Mouse (Mus musculus) intestine, postnatal 0 days (tissue): ENCODE measurements around the gene Ttc9b. TPM values are rescaled to one million over a fixed set of nuclear protein-coding genes. Genes with fewer than 3 reads are reported as not detected.

ENCODE experiments used
- ATAC-seq: fragments of 200-750 bp; cut with Nextera tagmentation; 2 replicates; pipeline ENCODE4 v1.8.0; 2017; ENCODE audit warnings: mild to moderate bottlenecking, moderate TSS enrichment, moderate library complexity
- H3K27ac ChIP-seq: fragments of 300-500 bp; sonication (generic); 2 replicates; pipeline ENCODE4 v1.5.1; 2014; ENCODE audit warnings: mild to moderate bottlenecking, low read depth, low read length, moderate library complexity
- H3K27me3 ChIP-seq: fragments of 300-500 bp; sonication (generic); replicated peaks from 2 replicates; pipeline ENCODE4 v1.6.1; 2014; ENCODE audit warnings: low read length, mixed read lengths; ENCODE audit not compliant: control insufficient read depth, insufficient read depth
- H3K36me3 ChIP-seq: fragments of 300-500 bp; sonication (generic); 2 replicates; pipeline ENCODE4 v1.6.1; 2014; ENCODE audit warnings: mild to moderate bottlenecking, moderate library complexity; ENCODE audit not compliant: control insufficient read depth, insufficient read depth
- H3K4me1 ChIP-seq: fragments of 300-500 bp; sonication (generic); replicated peaks from 2 replicates; pipeline ENCODE4 v1.6.1; 2014; ENCODE audit warnings: antibody characterized with exemption, low read length, mixed read lengths; ENCODE audit not compliant: control insufficient read depth, insufficient read depth
- H3K4me2 ChIP-seq: fragments of 300-500 bp; sonication (generic); replicated peaks from 2 replicates; pipeline ENCODE4 v1.6.1; 2014; ENCODE audit warnings: low read depth, mild to moderate bottlenecking, moderate library complexity
- H3K4me3 ChIP-seq: fragments of 300-500 bp; sonication (generic); 2 replicates; pipeline ENCODE4 v1.5.1; 2014; ENCODE audit warnings: low read depth, low read length
- H3K9ac ChIP-seq: fragments of 300-500 bp; sonication (generic); 2 replicates; pipeline ENCODE4 v1.6.1; 2014; ENCODE audit warnings: mild to moderate bottlenecking, low read depth, low read length
- H3K9me3 ChIP-seq: fragments of 300-500 bp; sonication (generic); 2 replicates; pipeline ENCODE4 v1.6.1; 2016; ENCODE audit warnings: mixed run types; ENCODE audit not compliant: control insufficient read depth
- CTCF ChIP-seq: sonication (generic); IDR thresholded peaks from 2 replicates; pipeline ENCODE4 v1.5.1; 2016; ENCODE audit warnings: low read depth, mild to moderate bottlenecking, control low read depth, antibody characterized with exemption, moderate library complexity
- WGBS: fragments of 180-500 bp; shearing (Covaris S2); extraction: QIAGEN DNeasy Blood & Tissue Kit; methylation state at CpG from one replicate; pipeline ENCODE4 v1.1.7; 2014; 5-methylcytosine and 5-hydroxymethylcytosine counted together
- polyA plus RNA-seq: library from polyadenylated mRNA; unstranded; fragments of >200 nt; fragmentation: Nextera tagmentation; extraction: Ambion mirVana; gene quantifications from 2 replicates; pipeline ENCODE4 v1.2.1, GENCODE M21; 2015

Ttc9b gene
- polyA plus RNA-seq, 1 experiment from 2014 or later = 1.6 TPM

DNA sequence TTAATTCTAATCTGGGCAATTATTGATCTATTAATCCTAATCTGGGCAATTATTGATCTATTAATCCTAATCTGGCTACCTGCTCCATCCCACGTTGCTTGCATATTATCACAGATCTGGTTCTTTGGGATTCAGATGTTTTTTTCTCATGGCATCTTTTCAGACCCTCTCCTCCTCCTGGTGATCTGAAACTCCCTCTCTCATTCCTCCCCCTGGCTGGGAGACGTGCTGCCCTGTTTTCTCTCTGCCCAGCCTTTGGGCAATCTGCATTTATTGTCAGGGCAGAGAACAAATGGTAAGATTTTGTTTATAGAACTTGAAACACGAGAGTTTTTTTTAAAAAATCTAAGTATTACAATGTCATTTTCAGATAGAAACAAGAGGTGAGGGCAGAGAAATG lies 34.1 kb downstream of the Ttc9b start:
- no peak for ATAC-seq
- TF ChIP-seq CTCF = no peak
- Histone ChIP-seq H3K9me3 (no peaks in the 10 kb centered on the region), H3K4me1 (no peaks in the 10 kb centered on the region), H3K4me3 (peak overlapping the region; percentile 43; the same call in 1 of the 2 replicates), H3K9ac (no peak overlapping the region), H3K4me2 (no peak overlapping the region), H3K27me3 (no peaks in the 10 kb centered on the region), H3K36me3 (no peaks in the 10 kb centered on the region), H3K27ac (no peak overlapping the region)
- WGBS = 63% methylated on average over 3 of the region's 3 CpGs

GRCm38 (mm10) chr7:27688246-27688788 lies 34.6 kb downstream of the Ttc9b start:
- Histone ChIP-seq H3K4me2 (peak overlapping the region; percentile 79), H3K27ac (0 out of 2 replicates have a peak overlapping the region, but pooled peaks have one; percentile 42), H3K27me3 (no peaks in the 10 kb centered on the region), H3K36me3 (no peaks in the 10 kb centered on the region), H3K4me3 (peak overlapping the region; percentile 43), H3K9ac (peak overlapping the region; percentile 34; the same call in 1 of the 2 replicates), H3K4me1 (no peaks in the 10 kb centered on the region), H3K9me3 (no peaks in the 10 kb centered on the region)
- WGBS = 26% methylated on average over 14 of the region's 14 CpGs
- no peak for TF ChIP-seq CTCF
- ATAC-seq = no peak

GRCm38 (mm10) chr7:27688815-27689612 lies 35.3 kb downstream of the Ttc9b start, which contains the start of gene Zfp607b:
TSS of gene Zfp607b (plus strand) at chr7:27689340.
- 0 out of 2 replicates have a peak, but pooled peaks have one; percentile 1 for TF ChIP-seq CTCF
- 1% methylated on average over 19 of the region's 19 CpGs for WGBS
- no peaks in the 10 kb centered on the region for H3K27me3 ChIP-seq

GRCm38 (mm10) chr7:27691076-27691475 lies 37.4 kb downstream of the Ttc9b start:
- TF ChIP-seq CTCF = peak; percentile 79
- no peak for ATAC-seq
- WGBS = 42% methylated on average over 5 of the region's 5 CpGs
- Histone ChIP-seq H3K4me2 (no peak overlapping the region), H3K27ac (no peak overlapping the region), H3K36me3 (no peaks in the 10 kb centered on the region), H3K27me3 (no peaks in the 10 kb centered on the region), H3K4me1 (no peaks in the 10 kb centered on the region), H3K9me3 (no peaks in the 10 kb centered on the region), H3K9ac (no peak overlapping the region), H3K4me3 (no peak overlapping the region)

More at GRCm38 (mm10) chr7:27688815-27689612, 35.3 kb downstream of the Ttc9b start, which contains the start of gene Zfp607b:
- Histone ChIP-seq H3K9ac (peak within 1 kb of the TSS; percentile 34), H3K36me3 (no peaks in the 10 kb centered on the region), H3K4me3 (peak within 1 kb of the TSS; percentile 43), H3K9me3 (no peaks in the 10 kb centered on the region), H3K4me2 (peak within 1 kb of the TSS; percentile 79), H3K27ac (peak within 1 kb of the TSS; percentile 42; the same call in 1 of the 2 replicates), H3K4me1 (no peaks in the 10 kb centered on the region)
- ATAC-seq = peak; percentile 99

DNA sequence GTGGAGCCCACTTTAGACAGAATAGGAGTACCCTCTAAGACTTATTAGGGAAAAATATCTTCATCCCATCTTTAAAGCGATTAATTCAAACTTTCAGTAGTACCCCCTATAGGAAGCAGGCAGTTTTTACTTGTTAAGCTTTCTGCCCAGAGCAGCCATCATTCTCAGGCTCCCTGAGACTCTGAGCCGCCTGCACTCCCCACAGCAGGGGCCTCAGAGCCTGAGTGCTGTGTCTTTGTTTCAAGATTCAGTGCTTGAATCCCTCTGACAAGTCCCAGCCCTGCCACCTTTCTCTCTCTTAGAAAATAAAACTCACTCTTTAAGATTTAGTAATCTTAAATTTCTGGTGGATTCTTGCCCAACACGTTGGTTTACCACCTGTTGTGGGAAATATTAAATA lies 43.0 kb downstream of the Ttc9b start:
- Histone ChIP-seq H3K27me3 (no peaks in the 10 kb centered on the region), H3K4me3 (no peak overlapping the region), H3K9ac (no peak overlapping the region), H3K4me2 (no peak overlapping the region), H3K36me3 (no peaks in the 10 kb centered on the region), H3K27ac (no peak overlapping the region), H3K4me1 (no peaks in the 10 kb centered on the region), H3K9me3 (no peaks in the 10 kb centered on the region)
- no peak for ATAC-seq
- WGBS = 68% methylated on average over 3 of the region's 3 CpGs
- TF ChIP-seq CTCF = no peak

Other genes starting within 250 kb of the Ttc9b start
- gene Sptbn4, start 206.2 kb upstream of the Ttc9b start, polyA plus RNA-seq = 0.17 and 0.26 TPM in 2 replicates
- 60.4 and 67.3 TPM in 2 replicates for gene Blvrb, start 205.9 kb upstream of the Ttc9b start, polyA plus RNA-seq
- gene Sertad3, start 180.1 kb upstream of the Ttc9b start, polyA plus RNA-seq = 22.8 and 24.0 TPM in 2 replicates
- gene Sertad1, start 167.0 kb upstream of the Ttc9b start, polyA plus RNA-seq = 42.7 and 43.1 TPM in 2 replicates
- gene Prx, start 154.6 kb upstream of the Ttc9b start, polyA plus RNA-seq = 1.3 and 1.4 TPM in 2 replicates
- 0.10 and 0.24 TPM in 2 replicates for gene Hipk4, start 130.6 kb upstream of the Ttc9b start, polyA plus RNA-seq
- 45.8 and 48.7 TPM in 2 replicates for gene Pld3, start 100.7 kb upstream of the Ttc9b start, polyA plus RNA-seq
- gene 2310022A10Rik, start 100.7 kb upstream of the Ttc9b start, polyA plus RNA-seq = 9.0 and 10.2 TPM in 2 replicates
- gene Akt2, start 62.4 kb upstream of the Ttc9b start, polyA plus RNA-seq = 35.8 and 36.4 TPM in 2 replicates
- 3.2 and 3.6 TPM in 2 replicates for gene Map3k10, start 20.7 kb downstream of the Ttc9b start, polyA plus RNA-seq
- 1.1 and 1.2 TPM in 2 replicates for gene Zfp607b, start 35.4 kb downstream of the Ttc9b start, polyA plus RNA-seq
- gene Zfp60, start 77.5 kb downstream of the Ttc9b start, polyA plus RNA-seq = 6.7 and 8.5 TPM in 2 replicates
- gene Zfp626, start 153.3 kb downstream of the Ttc9b start, polyA plus RNA-seq = 1.5 and 1.6 TPM in 2 replicates
- 2.2 and 2.5 TPM in 2 replicates for gene Zfp59, start 184.7 kb downstream of the Ttc9b start, polyA plus RNA-seq
- 1.2 and 1.3 TPM in 2 replicates for gene Zfp607a, start 203.6 kb downstream of the Ttc9b start, polyA plus RNA-seq